Mouse (Mus musculus) testis, postnatal 10 days (tissue): ENCODE measurements around the gene Mall.

Experiments used
- DNase-seq: peaks from one replicate; pipeline ENCODE4 v3.0.0; 2021; ENCODE audit warnings: low spot score

Gene Mall

DNA sequence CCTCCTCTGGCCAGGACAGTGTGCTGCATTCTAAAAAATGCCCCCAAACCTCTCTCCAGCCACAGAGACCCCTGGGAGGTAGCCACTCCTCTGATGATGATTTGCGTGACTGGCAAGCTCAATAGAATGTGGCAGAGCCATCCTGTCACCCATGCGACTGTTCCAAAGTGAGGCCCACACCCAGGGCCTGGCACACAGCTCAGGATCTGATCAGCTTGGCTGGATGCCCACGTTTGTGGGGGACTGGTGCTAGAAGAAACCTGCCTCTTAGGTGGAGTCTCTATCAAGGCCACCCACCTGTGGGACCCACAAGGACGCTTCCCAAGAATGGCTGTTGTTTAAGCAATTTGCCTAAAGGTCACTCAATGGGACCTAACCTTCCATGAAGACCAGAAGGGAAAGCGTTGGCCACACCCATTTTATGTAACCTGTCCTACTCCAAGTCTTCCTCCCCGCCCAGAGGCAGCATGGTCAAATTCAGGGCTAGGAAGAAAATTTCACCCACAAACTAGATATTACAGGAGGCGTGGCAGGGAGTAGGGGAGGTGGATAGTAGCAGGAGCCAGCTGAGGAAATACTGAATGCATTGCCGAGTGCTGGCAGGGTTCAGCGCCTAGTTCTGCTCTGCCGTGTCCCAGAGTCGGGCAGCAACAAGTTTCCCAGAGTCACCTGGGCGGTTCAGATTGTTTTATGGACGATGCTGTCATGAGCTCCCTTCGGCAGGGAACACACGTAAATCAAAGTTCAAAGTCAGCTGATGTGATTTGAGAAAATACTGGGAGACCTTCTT lies 876 bp downstream of the Mall start:
- peak; percentile 57 for DNase-seq

DNA sequence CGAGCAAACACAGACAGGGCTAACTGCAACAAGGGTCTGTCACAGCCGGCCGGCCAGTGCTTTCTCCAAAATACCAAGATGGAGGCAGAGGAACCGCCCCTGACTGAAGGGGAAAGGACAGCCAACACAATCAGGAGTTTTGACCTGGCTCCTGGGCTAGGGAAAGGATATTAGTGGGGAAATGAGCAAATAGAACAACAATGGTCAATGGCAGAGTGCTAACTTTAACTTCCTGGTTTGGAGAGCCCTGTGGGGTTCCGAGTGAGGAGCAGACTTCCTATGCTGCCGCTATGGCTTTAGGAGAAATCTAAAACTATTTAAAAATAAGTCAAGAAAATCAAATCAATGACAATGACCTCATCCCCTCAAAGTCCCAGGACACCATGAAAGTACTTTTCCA lies 1.6 kb downstream of the Mall start:
- no peak for DNase-seq

DNA sequence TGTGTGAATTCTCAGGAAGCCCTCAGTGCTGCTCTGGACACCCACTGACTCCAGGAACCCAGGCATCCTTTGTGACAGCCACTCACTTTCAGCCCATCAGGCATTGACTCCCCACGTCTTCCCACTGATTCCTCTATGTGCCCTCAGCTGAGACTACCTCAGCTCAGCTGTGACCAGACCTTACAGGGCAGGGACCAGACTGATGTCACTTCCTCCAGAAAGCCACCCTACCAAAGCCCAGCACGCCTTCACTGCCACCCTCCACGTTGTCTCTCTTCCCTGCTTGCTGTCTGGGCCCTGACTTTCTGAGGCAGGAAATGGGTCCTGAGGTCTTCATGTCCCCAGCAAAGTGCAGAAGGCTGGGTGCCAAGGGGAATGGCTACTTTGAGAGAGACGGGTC lies 6.5 kb downstream of the Mall start:
- no peak for DNase-seq

DNA sequence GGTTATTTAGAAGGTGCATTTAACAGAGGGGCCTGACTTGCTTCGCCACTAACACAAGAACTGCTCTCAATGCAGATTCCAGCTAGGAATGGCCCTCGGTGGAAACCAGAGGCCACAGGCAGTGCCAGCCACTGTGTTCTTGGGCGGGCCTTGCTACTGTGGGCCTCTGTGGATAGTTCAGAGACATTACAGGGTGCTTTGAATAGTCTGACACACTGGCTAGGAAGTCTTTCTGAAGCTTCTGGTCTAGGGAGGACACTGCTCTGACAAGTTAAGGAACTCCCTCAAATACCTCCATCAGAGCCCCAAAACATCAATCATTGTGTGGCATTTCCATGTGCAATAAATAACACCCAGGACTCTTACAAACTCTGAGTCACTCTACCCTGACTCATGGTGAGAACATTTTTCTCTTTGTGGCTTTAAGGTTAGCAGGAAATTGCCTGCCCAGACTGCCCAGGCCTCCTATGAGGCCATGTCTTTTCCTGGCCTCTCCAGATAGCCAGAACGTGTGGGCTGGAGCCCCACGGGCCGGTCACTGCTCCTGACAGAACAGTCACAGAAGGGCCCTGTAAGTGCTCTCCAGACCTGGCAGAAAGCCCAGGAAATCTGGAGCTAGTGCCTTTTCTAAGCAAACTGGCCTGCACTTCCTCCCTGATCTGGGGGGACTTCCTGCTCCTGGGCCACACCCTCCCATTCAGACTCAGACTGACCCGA lies 7.4 kb downstream of the Mall start:
- DNase-seq = peak; percentile 71

DNA sequence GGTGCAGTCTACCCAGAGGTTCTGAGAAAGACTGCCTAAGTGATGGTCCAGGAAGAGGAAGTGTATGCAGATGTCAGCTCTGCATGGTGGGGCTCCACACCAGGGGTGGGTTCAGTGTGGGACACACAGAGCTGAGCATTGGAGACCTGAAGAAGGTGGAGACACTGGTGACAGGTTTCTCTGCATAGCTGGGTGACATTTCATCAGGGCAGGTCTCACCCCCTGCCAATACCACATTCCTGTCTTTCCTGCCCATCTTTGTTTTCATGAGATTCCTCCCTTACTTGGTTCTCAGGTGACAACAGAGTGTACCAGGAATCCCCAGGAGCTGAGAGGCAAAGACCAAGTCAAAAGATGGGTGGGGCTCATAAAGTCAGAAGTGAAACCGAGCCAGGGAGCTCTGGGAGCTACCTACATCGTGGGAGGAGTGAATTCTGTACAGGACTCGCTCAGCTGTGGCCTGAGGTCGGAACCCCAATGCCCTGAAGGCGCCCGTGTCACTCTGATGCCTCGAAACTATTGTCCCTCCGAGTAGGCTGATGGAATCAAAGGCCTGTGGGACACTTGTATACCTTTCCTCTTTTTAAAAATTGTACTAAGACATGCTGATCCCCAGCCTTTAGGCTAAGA lies 10.8 kb downstream of the Mall start:
- no peak for DNase-seq

DNA sequence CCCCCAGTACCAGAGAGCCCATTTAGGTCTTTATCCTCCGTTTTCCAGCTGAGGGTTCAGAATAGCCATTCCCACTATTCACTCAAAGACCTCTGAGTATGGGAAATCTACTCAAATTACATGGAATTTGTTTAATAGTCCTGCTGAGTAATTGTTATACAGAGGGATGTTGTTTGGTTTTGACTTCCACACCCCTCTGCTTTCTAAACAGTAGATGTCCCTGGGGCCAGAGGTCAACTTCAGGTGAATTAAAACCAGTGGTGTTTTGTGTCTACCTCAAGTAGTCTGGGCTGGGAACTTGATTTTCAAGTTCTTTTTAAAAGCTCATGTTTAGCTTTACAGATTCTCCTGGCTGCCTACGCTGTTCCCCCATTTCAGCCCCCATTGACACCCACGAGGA lies 15.0 kb downstream of the Mall start:
- no peak for DNase-seq

DNA sequence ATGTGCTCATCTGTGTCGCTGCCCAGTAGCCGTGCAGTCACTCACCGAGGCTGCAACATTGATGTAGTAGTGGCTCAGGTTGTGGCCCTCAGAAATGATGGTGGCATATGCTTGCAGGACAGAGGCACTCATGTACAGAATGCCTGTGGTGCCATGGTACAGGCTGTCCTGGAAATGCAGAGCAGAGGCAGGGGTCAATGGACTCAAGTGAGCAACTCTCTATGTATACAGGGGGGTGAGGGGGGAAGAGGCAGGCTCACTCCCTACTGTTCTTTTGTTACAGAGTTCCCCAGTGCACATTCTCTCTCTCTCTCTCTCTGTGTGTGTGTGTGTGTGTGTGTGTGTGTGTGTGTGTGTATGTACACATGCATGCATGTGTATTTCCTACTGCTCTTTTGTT lies 20.9 kb downstream of the Mall start:
- DNase-seq = no peak

DNA sequence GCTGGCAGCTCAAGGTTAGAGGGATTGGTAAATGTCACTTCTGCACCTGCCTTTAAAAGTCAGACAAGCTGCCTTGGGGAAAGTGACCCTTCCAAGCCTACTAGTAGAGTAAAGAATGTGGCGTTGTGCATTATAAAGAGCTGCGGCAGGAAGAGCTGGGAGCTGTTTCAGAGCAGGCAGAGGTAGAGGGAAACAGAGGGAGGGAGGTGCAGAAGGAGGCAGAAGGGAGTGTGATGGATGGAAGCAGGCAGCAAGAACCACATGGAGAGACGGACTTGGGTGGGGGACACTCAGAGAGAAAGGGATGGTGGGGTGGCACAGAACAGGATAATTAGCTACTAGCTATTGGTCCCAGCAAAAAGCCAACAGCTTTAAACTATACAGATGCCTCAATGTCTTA lies 21.7 kb downstream of the Mall start:
- DNase-seq = no peak

DNA sequence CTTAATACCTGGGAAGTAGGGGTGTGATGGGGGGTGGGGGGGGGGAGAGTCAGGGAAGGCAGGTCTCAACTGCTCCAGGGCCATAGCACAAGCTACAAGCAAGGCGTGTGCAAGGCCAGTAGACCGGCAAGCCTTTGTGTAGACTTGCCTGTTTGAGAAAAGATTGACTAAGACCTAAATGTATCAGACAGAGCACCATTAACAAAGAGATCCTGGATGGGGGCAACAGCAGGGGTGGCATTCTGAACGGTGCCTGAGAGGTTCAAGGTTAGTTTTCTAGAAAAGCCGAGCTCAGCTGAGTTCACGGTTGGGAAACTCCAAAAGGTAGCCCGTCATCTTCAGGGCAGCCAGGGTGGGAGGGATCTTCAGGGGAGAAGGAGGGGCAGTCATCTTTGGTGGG lies 24.5 kb downstream of the Mall start:
- DNase-seq = no peak

DNA sequence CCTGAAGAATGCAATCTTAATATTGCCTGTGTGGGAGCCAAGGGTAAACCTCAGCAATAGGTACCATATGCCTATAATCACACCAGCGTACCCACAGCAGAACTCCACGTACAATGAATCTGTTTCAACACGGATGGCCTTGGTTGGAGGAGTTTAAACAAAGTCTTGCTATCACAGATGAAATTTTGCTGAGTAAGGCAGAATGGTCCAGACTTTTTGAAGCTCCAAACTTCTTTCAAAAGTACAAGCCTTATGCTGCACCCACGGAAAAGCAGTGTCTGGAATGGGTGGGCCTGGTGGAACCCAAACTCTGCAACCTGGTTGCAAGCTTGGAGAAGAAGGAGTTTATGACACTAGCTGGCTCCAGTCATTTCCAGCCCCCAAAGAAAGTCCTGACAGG lies 40.5 kb downstream of the Mall start:
- DNase-seq = no peak

DNA sequence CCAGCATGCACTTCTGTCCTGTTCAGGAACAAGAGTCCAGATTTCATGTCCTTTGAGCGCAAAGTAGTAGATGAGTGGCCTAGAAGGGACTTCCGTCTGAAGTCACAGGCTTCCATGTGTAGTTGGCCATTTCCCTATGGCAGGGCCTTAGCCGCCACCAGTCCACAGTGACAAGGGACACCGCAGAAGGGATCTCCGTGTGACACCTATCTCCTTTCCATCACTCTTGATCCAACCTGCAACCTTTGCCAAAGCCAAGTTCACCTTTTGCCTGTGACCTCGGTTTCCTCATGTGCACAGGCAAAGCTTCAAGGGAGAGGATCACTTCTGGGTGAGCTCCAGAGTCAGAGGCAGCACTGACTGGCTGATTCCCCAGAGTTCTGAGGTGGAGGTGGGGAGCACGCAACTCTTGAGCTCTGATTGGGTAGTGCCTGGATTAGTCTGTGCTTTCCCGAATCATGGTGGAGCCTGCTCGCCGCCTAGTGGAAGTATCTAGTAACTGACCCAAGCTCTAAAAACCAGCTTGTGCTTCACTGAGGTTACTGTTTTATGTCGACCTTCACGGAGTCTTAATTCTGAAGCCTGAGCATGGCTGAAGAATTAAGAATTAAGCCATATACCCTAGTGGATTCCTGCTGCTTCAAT lies 45.9 kb downstream of the Mall start:
- DNase-seq = peak; percentile 71

DNA sequence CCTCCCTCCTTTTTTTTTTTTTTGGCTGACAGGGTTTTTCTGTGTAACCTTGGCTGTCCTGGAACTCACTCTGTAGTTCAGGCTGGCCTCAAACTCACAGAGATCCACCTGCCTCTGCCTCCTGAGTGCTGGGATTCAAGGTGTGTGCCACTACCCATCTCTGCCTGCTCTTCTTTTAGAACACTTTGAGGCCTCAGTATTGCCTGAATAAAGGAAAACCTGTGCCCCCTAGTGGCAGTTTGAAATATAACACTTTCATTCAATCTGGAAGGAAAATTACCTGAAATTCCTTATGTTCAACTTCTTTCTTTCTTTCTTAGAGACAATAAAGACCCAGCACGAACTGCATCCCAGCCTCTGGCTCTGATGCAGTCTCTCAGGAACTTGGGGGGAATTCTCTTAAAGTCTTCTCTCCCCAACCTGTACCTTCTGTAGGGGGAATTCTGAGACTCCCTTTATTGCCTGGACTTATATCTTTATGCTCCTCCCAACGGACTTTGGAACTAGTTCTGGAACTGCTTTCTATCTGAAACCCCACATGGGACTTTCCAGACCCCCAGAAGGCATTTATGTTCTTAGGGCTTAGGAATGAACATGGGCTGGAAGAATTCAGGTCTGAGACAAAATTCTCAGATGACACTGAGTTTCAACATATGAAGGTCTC lies 61.8 kb downstream of the Mall start:
- DNase-seq = no peak

DNA sequence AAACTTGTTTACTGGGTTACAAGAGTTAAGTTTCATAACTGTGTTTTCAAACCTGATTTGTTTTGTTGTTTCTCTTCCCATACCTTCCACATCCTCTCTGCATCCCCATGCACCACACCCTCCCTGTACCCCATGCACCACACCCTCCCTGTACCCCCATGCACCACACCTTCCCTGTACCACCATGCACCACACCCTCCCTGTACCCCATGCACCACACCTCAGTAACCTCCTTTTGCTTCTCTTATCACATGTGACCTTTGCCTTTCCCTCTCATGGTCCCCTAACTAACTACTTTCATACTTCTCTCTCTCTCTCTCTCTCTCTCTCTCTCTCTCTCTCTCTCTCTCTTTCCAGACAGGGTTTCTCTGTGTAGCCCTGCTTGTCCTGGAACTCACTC lies 62.7 kb downstream of the Mall start:
- no peak for DNase-seq

DNA sequence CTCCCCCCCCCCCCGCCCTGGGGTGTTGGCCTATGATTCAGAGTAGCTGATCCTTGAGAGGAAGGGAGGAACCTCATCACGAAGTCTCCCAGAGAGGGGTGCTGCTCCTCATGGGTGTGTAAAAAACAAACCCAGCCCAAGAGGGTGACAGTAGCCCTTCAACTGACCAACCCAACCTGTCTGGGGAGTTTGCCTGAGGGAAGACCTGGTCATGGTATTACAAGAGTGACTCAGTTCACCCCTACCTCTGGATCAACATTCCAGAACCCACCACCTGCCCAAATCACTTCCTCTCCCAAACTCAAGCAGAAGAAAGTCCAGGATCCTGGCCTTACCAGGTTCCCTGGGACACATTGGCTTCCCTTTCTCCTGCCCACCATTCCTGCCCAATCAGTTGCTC lies 67.0 kb downstream of the Mall start:
- DNase-seq = no peak

DNA sequence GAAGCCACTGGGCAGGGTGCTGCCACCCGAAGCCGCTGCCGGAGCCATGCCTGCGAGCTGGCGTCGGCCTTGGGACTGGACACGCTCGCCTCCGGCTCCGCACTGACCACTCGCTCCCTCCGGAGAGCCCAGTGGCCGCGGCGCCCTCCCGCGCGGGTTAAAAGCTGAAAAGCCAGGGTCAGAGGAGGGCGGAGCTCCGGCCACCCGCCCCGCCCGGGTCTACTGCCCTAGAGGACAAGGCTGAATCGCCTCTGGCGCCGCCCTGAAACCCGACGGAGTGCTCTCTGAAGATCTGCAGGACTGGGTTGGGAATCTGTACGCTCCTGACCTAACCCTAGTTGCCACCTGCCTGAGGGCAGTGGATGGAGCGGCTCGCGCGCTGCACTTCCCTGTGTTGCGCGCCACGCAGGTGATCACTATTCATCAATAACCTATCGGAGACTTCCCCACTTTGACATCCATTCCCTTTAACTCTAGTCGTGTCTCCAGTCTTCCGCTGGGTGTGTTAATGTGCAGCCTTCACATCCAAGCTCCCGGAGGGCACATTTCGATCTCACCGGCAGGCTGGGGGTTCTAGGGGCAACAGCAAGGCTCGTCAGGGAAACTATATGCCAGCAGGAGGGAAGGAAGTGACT lies 73.5 kb downstream of the Mall start, which contains the start of gene Mal:
TSS of gene Mal (minus strand) at position 610 of the 635 bp plus-strand sequence.
- peak; percentile 61 for DNase-seq

DNA sequence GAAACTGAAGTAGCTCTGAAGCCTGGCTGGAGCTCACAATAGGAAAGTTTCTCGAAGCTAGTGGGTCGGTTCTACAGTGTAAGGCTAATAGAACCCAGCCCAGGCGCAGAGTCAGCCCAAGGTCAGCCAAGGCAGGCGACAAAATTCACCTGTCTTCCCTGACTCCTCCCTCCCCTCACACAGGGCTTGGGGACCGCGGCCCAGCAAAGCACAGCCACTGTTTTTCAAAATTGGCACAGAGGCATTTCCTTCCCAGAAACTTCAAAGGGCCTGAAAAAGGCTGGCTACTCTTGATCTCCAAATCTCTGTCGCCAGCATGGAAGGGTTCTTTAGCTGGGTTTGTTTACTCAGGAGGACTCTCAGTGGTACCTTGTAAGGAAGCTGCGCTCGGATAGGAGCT lies 74.3 kb downstream of the Mall start:
- DNase-seq = no peak

DNA sequence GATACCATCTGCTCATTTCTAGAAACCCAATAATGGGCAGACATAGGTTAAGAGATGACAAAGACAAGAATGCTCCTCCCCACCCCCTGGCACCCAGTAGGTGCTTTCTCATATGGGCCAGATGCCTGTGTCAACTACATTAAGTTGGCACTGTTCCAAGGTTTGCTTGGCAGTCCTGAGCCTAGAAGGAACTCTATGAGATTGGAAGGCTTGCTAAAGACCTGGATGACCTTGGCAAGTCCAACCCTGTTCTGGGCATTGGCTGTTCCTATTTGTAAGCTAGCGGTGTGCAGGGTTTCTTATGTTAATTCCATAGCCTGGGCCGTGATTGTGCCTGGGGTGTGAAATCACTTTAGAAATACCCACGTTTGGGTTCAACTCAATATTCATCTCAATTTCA lies 74.9 kb downstream of the Mall start:
- no peak for DNase-seq
